Mouse (Mus musculus) mouse embryonic stem cell (cell line): Measurements from ENCODE around the gene Mzf1.

ENCODE experiments used
- in situ Hi-C, 2 experiments: fragments of 300-500 bp; cut with MboI; formaldehyde crosslinking; loops; 1 replicate in 1 of 2; 3 replicates in 1 of 2; pipeline ENCODE4 v1.14.3; 2019 to 2020; ENCODE audit warnings: low sequenced_read_pairs in 2 of 2, low pct_unique_long_range_greater_than_20kb in 1 of 2, mixed read lengths in 1 of 2; ENCODE audit not compliant: unreplicated experiment in 1 of 2

Gene Mzf1

DNA sequence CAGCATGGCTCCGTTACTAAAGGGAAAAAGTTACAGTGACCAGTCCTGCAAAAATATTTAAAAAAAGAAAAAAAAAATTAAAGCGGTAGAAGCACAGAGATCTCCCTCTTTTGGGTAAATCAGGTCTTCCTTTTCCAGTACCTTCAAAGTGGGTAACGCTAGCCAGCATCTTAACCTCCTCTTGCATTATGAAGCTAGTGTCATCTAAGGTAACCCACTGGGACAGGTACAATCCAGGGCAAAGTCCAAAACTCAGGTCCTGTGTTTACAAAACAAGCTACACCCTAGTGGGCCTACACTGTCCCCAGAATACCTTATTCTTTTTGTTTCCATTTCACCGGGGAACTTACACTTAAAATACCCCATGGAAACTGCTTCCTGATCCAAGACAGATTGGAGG is 40.9 kb downstream of the Mzf1 start:
- in situ Hi-C loops: no loop called here

DNA sequence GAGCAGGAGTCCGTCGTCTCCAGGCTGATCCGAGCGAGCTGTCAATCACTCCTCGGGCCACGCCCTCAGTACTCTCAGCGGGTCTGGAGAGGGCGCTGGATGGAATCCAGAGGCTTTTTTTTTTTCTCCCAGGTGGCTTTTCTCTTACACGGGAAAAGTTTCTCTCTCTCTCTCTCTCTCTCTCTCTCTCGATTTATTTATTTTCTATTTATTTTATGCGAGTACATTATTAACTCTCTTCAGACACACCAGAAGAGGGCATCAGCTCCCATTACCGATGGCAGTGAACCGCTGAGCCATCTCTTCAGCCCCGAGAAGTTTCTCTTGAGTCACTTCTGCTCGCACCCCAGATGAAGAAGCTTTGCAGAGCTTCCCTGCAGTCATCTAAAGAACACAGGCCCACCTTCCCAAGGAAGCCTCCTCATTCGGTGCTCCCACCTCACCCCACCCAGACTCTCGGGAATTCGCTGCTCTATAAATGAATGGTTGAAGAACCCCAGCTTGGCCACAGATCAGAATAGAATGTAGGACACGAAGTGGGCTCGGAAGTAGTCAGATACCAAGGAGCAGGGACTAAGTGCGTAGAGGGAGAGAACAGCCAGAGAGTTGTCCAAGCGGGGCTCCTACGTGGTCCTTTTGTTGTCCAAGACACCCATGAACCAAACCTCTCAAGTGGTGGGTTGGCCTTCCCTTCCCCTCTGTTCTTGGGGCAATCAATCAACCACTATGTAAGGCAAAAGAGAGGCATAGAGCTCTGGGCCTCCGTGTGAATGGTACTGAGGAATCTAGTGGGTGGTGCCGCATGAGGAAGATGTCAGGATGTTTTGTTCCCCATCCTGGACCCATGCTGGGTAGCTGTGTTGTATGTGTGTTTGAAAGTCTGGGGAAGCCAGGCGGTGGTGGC is 44.3 kb downstream of the Mzf1 start, which contains the start of gene Zbtb45:
Gene Zbtb45, minus strand, starts transcription at position 30 of the 904 bp plus-strand sequence.
- in situ Hi-C loops: no loop called here

DNA sequence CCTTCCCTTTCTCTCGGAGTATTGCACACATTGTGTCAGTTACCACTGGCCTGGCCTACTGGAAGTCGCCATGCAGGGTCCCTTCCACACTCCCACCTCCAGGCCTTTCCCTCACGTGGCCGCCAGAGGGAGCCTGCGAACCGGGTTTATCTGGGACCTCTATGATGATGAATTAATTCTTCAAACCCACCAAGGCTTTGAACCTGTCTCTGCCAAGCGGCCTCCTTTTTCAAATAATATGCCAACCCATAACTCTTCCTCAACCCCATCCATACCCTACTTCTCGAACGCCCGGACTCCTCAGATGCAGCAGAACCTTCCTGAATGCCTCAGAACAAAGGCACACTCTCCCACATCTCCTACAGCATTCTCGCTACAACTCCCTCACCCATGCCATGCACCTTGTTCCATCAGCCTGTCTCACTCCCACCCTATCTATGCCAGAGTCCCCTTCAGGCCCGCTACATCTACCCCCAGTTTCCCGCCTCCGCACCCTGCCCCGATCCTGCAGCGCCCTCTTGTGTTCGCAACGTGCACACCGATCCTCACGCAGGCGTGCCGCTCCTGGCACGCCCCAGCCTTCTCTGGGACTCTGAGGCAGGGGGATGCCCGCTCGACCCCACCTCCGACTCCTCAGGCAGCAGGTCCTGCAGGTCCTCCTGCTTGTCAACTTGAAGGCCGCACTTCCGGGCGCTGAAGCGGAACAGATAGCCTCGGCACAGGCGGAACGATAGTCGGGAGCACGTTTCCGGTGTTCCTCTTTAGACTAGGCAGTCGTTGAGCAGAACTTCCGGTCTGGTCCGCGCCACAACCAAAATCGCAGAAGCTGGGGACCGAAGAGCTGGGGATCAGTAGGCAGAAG is 45.2 kb downstream of the Mzf1 start:
- in situ Hi-C loops: loop anchor here in 1 of 2 experiments (5.0 kb wide), 1 partner anchor 33 kb away; no protein-coding TSS in a partner anchor

DNA sequence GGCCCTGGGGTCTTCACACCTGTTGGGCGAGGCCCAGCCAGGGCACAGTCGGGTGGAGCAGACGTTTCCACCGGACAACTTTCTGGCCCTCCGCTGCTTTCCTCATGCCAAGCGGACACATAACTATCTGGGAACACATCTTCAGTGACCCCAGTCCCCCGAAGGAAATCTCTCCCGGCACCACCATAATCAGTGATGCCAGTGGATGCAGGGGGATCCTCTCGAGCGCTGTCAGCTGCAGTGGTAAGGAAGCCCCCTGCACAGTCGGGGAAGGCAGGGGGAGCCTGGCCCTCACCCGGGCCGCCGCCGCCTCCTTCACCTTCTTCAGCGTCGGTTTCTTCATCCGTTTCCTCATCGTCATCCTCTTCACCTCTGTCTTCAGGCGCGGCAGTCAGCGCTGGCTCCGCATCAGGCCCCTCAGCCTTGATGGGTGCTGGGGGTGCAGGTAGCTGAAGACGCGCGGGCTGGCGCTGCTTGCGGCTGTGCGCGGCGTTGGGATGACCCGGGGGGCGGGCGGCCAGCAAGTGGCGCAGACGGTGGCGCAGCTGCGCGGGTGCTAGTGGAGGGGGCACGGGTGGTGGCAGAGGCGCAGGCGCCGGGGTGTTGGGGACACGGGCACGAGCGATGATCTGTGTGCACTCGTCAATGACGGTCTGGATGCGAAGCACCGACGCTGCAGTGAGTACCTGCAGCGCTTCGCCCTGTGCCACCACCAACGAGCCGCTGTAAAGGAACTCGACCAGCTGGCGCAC is 47.0 kb downstream of the Mzf1 start:
- in situ Hi-C loops: loop anchor here in 1 of 2 experiments (5.0 kb wide), 1 partner anchor 35 kb away; no protein-coding TSS in a partner anchor

DNA sequence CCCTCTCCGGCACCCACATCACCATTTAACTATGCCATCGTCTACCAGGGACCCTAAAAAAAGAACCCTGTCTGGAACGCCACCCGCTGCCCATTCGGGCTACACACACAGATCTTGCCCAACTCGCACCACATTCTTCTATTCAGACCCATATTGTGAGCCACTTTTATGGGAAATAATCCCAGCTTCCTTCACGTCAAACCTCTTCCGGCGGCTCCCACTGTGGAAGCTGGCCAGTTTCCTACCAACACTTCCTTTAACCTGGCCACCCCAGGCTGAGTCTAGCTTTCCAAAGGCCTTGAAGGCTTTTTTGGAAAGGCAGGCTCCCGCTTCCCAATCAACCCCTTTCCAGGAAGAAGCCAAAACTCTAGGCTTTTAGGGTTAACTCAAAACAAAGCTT is 48.0 kb downstream of the Mzf1 start:
- in situ Hi-C loops: loop anchor here in 1 of 2 experiments (5.0 kb wide), 1 partner anchor 36 kb away; no protein-coding TSS in a partner anchor

DNA sequence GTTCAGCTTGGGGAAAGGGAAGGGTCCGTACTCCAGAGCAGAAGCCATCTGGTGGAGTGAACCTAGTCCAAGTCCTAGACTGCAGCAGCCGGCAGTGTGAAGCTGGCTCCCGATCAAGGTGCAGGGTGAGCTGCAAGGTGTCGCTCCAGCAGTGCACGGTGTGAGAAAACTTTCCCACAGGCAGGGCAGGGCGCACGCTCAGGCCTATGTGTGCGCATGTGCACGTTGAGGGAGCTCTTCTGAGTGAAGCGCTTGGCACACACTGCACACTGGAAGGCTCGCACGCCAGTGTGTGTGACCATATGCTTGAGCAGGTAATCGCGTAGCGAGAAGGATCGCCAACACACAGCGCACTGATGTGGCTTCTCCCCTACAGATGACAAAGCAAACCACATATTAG is 48.6 kb downstream of the Mzf1 start:
- in situ Hi-C loops: loop anchor here in 1 of 2 experiments (5.0 kb wide), 1 partner anchor 36 kb away; no protein-coding TSS in a partner anchor

DNA sequence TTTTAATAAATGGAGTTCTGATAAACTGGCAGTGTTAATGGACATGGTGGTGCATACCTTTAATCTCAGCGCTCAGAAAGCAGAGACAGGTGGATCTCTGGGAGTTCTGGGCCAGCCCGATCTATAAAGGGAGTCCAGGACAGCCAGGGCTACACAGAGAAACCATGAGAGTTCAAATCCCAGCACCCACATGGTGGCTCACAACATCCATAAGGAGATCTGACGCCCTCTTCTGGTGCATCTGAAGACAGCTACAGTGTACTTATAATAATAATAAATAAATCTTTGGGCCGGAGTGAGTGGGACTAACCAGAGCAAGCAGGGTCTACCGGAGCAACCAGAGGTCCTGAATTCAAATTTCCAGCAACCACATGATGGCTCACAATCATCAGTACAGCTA is 51.2 kb downstream of the Mzf1 start:
- in situ Hi-C loops: loop anchor here in 1 of 2 experiments (5.0 kb wide), 1 partner anchor 34 kb away; the partner anchor contains the start of gene Ube2m

DNA sequence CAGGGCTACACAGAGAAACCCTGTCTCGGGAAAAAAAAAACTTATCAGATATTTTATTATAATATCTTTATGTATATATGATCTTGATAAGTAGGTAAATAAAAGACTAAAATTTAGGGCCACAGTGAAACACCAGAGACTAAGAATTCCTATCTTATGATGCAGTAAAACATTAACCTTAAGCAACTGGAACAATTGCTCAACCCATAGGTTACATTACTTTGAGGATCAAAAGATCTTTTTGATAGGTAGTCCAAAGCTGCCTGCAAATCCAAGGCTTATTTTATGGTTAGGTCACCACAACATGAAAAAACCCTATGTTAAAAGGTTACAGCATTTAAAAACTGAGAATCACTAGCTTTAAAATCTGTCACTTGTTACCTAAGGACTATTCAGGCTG is 53.0 kb downstream of the Mzf1 start:
- in situ Hi-C loops: loop anchor here in 1 of 2 experiments (5.0 kb wide), 1 partner anchor 36 kb away; the partner anchor contains the start of gene Ube2m

DNA sequence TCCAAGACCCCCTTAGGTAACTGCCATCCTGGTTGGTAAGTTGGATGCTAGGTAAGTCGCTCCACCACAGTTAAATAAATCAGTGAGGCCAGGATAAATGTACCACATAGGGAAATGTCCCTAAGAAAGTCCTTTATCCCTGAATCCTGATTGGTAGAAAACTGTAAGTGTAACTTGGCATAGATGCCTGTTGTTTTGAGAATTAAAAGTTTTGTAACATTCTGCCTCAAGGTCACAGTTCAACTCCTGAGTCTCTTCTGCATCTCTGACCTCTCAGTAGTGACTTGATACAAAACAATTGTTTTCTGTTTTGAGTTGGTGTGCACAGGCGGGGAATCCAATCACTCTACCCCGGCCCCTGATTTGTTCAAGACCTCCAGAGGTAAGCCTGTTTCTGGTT is 55.7 kb downstream of the Mzf1 start, which contains the start of gene Trim28:
Gene Trim28, plus strand, starts transcription at position 264 of the 400 bp plus-strand sequence.
- in situ Hi-C loops: no loop called here

DNA sequence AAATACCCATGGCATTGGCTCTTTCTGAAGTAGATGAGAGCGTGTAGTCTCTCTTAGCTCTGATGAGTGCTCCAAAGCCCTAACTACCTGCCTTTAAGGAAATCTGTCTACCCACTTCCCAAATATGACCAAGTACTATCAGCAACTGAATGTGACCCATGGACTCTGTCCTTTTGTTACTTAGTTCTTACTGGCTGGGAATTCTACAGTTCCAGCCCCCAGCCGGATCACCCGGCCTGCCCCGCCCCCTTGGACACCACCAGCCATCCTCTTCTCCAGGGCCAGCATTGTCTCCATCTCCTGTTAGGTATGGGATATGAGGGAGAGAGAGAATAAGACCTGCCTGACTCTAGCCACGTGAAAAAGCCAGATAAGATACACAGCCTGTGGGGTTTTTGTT is 56.5 kb downstream of the Mzf1 start, which contains the start of gene Slc27a5:
Gene Slc27a5, minus strand, starts transcription at position 140 of the 400 bp plus-strand sequence.
- in situ Hi-C loops: no loop called here

DNA sequence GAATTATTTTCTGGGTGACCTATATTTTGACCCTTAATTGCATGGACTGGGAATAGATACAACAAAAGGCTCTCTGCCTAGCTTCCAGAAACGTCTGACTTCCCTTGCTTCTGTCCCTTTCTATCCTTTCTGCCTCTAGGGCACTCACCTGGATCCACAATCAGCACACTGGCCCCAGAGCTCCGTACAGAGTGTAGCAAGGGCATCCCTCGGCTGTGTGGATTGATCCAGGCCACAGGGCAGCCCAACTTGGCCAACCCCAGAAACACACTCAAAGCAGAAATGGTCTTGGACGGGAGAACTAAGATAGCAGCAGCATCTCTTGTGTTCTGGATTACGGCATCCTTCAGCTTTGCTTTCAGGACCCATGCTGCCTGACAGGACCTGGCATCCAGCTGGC is 57.3 kb downstream of the Mzf1 start:
- in situ Hi-C loops: no loop called here

DNA sequence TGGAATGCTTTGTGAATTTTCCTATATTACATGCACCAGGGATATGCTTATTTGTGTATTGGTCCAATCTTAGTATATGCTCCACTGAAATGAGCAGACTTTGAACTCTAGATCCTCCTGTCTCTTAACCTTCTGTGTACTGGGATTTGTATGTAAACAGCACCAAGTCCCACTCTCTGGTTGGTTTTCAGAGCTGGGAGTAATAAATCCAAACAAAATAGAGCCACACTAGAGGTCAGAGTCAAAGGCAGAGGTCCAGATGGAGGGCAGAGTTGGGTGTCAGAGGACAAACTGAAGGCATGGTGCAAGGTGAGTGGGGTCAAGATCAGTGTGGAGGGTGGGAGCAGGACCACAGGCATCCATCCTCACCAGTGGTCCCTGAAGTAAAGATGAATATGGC is 58.7 kb downstream of the Mzf1 start:
- in situ Hi-C loops: no loop called here

DNA sequence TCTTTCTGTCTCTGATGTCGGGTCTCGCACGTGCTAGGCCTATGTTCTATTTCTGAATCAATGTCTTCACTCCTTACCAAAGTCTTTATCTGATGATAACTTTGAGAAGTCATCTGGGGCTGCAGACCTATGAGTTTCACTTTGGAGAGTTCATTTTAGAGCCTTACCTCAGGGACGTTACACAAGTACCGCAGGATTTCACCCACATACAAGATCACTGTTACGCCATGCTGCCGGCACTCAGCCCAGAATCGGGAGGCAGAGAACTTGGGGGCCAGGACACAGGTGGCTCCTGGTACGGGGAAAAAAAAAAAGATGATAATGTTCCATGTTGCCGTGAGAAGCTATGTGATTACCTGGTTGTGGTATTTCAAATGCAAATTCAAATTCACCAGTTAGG is 61.4 kb downstream of the Mzf1 start:
- in situ Hi-C loops: no loop called here
